Mouse (Mus musculus) spleen, adult 18-20 months (tissue): ENCODE results near the gene Dcp1b.

Source experiments
- DNase-seq, 2 experiments: peaks; one replicate each; pipeline ENCODE4 v3.0.0; 2022; ENCODE audit warnings: mixed read lengths in 2 of 2

Gene Dcp1b

DNA sequence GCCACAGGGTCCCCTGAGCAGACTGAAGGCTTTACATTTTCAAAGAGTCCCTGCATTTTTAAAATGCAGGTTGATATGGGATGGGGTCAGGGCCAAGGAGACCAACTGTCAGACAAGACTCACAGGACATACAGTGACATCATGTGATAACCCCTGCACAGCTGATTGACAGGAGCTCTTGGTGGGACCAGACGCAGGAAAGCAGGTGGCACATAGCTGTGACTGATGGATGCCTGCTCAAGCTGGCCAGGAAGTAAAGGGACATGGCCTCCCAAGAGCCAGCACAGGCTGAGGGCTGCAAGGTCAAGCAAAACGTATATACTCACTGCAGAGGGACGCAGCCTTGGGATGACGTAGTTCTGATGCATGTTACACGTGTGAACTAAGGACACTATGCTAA, 60.4 kb downstream of the Dcp1b start:
- DNase-seq = no peak

- no peak for DNase-seq
Observed at GRCm38 (mm10) chr6:119236241-119236640, 61.2 kb downstream of the Dcp1b start, which contains the start of gene Cacna2d4. Gene Cacna2d4 (plus strand): TSS chr6:119236526.

DNA sequence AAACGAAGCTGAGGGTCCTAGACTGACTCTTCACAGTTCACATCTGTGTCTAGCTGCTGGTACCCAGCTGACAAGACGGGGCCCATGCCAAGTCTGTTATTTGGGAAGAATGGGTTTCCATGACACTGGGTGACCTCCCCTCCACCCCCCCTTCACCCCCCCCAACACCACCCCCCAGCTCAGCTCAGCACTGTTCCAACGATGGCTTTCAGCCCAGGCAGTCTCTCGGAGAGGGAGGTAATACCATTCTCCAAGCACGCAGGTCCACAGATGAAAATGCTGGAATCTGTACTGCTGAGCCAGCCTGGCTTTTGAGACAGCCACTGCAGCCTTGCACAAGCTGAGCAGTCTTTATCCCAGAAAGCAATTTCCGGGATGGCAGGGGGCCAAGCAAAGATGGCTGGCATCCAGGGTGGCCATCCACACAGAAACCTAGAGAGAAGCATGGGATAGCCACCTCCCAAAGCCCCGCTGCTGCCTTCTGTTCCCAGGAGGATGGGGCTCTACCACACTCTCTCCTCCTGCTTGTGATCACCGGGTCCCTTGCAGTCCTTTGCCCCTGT, 62.5 kb downstream of the Dcp1b start:
- DNase-seq = no peak

GRCm38 (mm10) chr6:119239341-119240005, 64.4 kb downstream of the Dcp1b start:
- no peak for DNase-seq

DNA sequence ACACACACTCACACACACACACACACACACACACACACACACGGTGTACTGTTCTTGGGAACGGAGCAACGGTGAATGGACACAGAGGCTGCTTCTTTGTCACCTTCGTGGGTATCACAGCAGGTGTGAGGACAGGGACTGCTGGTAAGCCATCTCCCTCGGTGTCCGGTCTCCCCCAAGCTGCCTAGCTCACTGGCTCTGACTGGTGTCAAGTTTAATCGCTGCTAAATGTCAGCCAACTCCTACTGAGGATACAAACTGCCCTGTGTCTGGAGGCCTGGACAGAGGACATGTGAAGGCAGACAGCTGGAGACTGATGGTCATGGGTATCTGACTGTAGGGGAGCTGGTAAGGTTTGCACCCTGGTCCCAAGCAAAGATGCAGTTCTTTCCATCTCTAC, 65.2 kb downstream of the Dcp1b start:
- no peak for DNase-seq

DNA sequence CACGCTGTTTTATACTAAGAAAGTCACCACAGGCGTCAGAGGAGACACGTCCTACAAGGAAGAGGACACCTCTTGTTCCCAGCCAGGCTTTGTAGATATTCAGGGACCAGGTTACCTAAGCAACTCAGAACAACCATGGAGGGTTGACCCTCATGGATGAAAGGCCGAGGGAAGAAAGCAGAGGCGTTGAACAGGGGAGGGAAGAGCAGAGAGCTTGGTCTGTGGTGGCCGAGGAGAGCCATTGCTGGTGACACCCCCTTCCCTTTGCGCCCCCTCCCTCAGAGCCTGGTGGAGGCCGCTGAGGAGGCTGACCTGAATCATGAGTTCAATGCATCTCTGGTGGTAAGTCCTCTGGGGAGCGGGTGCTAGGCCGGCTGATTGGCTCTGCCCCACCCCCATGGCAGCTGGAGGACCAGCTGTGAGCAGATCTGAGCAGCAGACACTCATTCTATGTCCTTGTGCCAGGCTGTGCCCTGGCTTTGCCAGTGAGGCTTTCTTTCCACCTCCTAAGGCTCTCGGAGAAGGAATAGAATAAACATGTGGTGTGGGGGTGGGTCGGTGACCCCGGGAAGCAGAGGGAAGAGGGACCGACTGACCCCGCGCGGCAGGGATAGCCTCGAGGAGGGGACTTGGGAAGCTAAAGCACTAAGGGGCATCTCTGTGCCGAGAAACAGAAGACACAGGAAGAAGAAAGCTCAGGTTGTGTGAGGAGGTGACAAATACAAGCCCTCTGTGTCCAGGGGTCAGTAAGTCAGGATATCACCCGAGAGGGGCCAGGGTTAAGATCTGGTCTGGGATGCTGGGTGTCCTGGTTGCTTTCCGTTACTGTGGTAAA, 66.0 kb downstream of the Dcp1b start:
- DNase-seq = no peak

- no peak for DNase-seq
Observed at GRCm38 (mm10) chr6:119246082-119246481, 71.0 kb downstream of the Dcp1b start.

GRCm38 (mm10) chr6:119248578-119248977, 73.5 kb downstream of the Dcp1b start:
- no peak for DNase-seq

- no peak for DNase-seq
Observed at GRCm38 (mm10) chr6:119249726-119250125, 74.7 kb downstream of the Dcp1b start.

DNA sequence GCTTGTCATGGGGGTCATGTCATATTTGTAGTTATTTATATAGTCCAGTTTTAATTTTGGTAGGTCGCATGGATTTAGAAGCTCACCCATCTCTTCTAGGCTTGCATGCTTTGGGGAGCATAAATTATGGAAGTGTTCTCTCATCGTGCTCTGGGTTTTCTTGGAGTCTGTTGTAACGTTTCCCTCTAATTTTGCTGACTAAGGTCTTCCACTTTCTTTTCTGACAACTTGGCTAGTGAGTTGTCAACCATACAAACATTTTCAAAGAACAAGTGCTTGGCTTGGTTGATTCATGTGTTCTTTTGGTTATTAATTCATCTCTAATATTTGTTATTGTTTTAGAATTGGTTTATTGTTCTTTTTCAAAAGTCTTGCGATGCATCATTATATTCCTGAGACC, 76.7 kb downstream of the Dcp1b start:
- DNase-seq = no peak
